Mouse (Mus musculus) CH12.LX (cell line): ENCODE data around the gene Rtn4rl1.

Experiments used
- CHD2 ChIP-seq: IDR thresholded peaks from 2 replicates; pipeline ENCODE4 v1.6.1; 2011; ENCODE audit warnings: low read length, improper control_type of control experiment
- CTCF ChIP-seq, 2 experiments: IDR thresholded peaks in 1 of 2; conservative IDR thresholded peaks in 1 of 2; 2 replicates each; pipeline ENCODE4 v1.5.1; 2011 to 2012; ENCODE audit warnings: low read depth in 2 of 2, low read length in 2 of 2, improper control_type of control experiment in 1 of 2, inconsistent platforms in 1 of 2, mild to moderate bottlenecking in 1 of 2, moderate library complexity in 1 of 2
- E2F4 ChIP-seq: IDR thresholded peaks from 2 replicates; pipeline ENCODE4 v1.6.1; 2011; ENCODE audit warnings: low read depth, low read length, improper control_type of control experiment; ENCODE audit not compliant: insufficient replicate concordance
- IRF4 ChIP-seq: IDR thresholded peaks from 2 replicates; pipeline ENCODE4 v1.6.1; 2014; ENCODE audit warnings: low read depth, mild to moderate bottlenecking, inconsistent platforms, low read length, improper control_type of control experiment
- MXI1 ChIP-seq: IDR thresholded peaks from 2 replicates; pipeline ENCODE4 v1.6.1; 2011; ENCODE audit warnings: mild to moderate bottlenecking, low read depth, low read length, improper control_type of control experiment
- POLR2A ChIP-seq: IDR thresholded peaks from 2 replicates; pipeline ENCODE4 v1.6.1; 2011; ENCODE audit warnings: low read depth, mild to moderate bottlenecking, improper control_type of control experiment, low read length
- USF1 ChIP-seq: IDR thresholded peaks from 2 replicates; pipeline ENCODE4 v1.6.1; 2014; ENCODE audit warnings: low read depth, mild to moderate bottlenecking, inconsistent platforms, low read length, improper control_type of control experiment
- ZC3H11A ChIP-seq: IDR thresholded peaks from 2 replicates; pipeline ENCODE4 v1.6.1; 2012; ENCODE audit warnings: low read depth, mild to moderate bottlenecking, inconsistent platforms, low read length, improper control_type of control experiment

DNA sequence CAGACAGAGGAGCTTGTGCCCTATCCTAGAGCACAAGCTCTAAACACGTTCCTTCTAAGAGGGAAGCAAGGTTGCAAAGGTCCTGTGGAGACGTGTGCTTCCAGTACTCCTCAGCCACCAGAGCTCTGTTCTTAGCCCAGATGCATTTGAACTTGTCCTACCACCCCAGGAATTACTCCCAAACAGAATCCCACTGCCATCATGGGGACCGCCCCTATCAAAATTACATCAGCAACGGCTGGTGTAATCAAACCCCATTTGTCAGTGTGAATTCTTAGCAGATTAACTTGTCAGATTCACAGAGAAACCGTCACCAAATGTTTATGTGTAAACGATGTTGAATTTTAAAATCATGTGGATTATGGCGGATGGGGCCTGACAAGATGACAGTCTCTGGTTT, 32.6 kb upstream of the Rtn4rl1 start:
- no peak for TF ChIP-seq MXI1
- TF ChIP-seq CTCF (conservative IDR thresholded peaks at IDR 0.05 in 1 of 2, IDR thresholded peaks at IDR 0.05 in 1 of 2; ENCODE audit: low read depth in 2 of 2, low read length in 2 of 2) = no peak
- no peak for TF ChIP-seq IRF4
- no peak for TF ChIP-seq CHD2
- no peak for TF ChIP-seq ZC3H11A
- no peak for TF ChIP-seq POLR2A
- no peak for TF ChIP-seq USF1
- no peak for TF ChIP-seq E2F4
